Mouse (Mus musculus): ENCODE measurements around the gene Gpsm3. TPM values are rescaled to one million over a fixed set of nuclear protein-coding genes. Genes with fewer than 3 reads are reported as not detected.
A peak's percentile ranks its signal among the peaks of the same experiment; 100 is the strongest.

Gpsm3 gene
- polyA plus RNA-seq, 1 experiment from 2014 or later = 28.5 TPM

GRCm38 (mm10) chr17:34629221-34629751 is 39.7 kb downstream of the Gpsm3 start, which contains the start of gene Prrt1:
TSS of gene Prrt1 (plus strand) at chr17:34629533.
- Histone ChIP-seq H3K27ac (peak within 1 kb of the TSS; percentile 96), H3K9ac (ENCODE audit: low read depth, low read length) (peak within 1 kb of the TSS; percentile 74), H3K9me3 (replicated peaks; ENCODE audit: low read length) (no peaks in the 10 kb centered on the region), H3K4me3 (replicated peaks; ENCODE audit: low read depth, low read length) (peak within 1 kb of the TSS; percentile 67), H3K4me1 (replicated peaks; ENCODE audit: insufficient read depth, low read length) (peaks cover 43% of the 10 kb centered on the region), H3K4me2 (ENCODE audit: low read length) (peak within 1 kb of the TSS; percentile 89), H3K36me3 (ENCODE audit: insufficient read depth, low read length) (no peaks in the 10 kb centered on the region), H3K27me3 (ENCODE audit: insufficient read depth, low read length) (0 out of 2 replicates have a peak, but pooled peaks cover 9% of the 10 kb centered on the region)
- ATAC-seq (replicated peaks; ENCODE audit: low FRiP score, low read depth) = no peak
- no peak for DNase-seq (ENCODE audit: low spot score)
- WGBS = 6% methylated on average over 16 of the region's 16 CpGs
- TF ChIP-seq CTCF (IDR thresholded peaks at IDR 0.05; ENCODE audit: low read depth) = no peak

GRCm38 (mm10) chr17:34629796-34630603 is 40.4 kb downstream of the Gpsm3 start:
- Histone ChIP-seq H3K4me2 (ENCODE audit: low read length) (peak overlapping the region; percentile 89), H3K9ac (ENCODE audit: low read depth, low read length) (no peak overlapping the region; the same call in 1 of the 2 replicates), H3K4me1 (replicated peaks; ENCODE audit: insufficient read depth, low read length) (peaks cover 43% of the 10 kb centered on the region), H3K4me3 (replicated peaks; ENCODE audit: low read depth, low read length) (0 out of 2 replicates have a peak overlapping the region, but pooled peaks have one; percentile 9), H3K27ac (no peak overlapping the region), H3K36me3 (ENCODE audit: insufficient read depth, low read length) (no peaks in the 10 kb centered on the region), H3K9me3 (replicated peaks; ENCODE audit: low read length) (no peaks in the 10 kb centered on the region), H3K27me3 (ENCODE audit: insufficient read depth, low read length) (0 out of 2 replicates have a peak, but pooled peaks cover 9% of the 10 kb centered on the region)
- DNase-seq (ENCODE audit: low spot score) (no peak), ATAC-seq (replicated peaks; ENCODE audit: low FRiP score, low read depth) (no peak)
- WGBS = 33% methylated on average over 12 of the region's 12 CpGs
- no peak for TF ChIP-seq CTCF (IDR thresholded peaks at IDR 0.05; ENCODE audit: low read depth)

DNA sequence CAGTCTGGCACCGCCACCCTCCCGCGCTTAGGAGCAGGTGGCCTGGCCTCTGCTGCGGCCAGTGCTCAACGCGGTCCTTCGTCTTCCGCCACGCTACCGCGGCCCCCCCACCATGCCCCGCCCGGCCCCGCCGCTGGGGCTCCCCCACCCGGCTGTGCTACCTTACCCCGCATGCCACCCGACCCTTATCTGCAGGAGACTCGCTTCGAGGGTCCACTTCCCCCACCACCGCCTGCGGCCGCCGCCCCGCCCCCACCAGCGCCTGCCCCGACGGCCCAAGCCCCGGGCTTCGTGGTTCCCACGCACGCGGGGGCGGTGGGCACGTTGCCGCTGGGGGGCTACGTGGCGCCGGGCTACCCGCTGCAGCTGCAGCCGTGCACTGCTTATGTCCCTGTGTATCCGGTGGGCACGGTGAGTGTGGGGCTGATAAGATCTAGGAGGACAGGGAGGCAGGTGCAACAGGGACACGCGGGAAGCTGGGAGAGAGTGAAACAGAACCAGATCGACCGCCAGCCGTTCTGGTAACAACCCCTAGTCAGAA is 41.2 kb downstream of the Gpsm3 start:
- Histone ChIP-seq H3K4me1 (replicated peaks; ENCODE audit: insufficient read depth, low read length) (peaks cover 43% of the 10 kb centered on the region), H3K27me3 (ENCODE audit: insufficient read depth, low read length) (0 out of 2 replicates have a peak, but pooled peaks cover 9% of the 10 kb centered on the region), H3K9me3 (replicated peaks; ENCODE audit: low read length) (no peaks in the 10 kb centered on the region), H3K4me2 (ENCODE audit: low read length) (peak overlapping the region; percentile 50), H3K27ac (no peak overlapping the region), H3K9ac (ENCODE audit: low read depth, low read length) (peak overlapping the region; percentile 31), H3K4me3 (replicated peaks; ENCODE audit: low read depth, low read length) (peak overlapping the region; percentile 23; the same call in 1 of the 2 replicates), H3K36me3 (ENCODE audit: insufficient read depth, low read length) (no peaks in the 10 kb centered on the region)
- ATAC-seq (replicated peaks; ENCODE audit: low FRiP score, low read depth) = no peak
- TF ChIP-seq CTCF (IDR thresholded peaks at IDR 0.05; ENCODE audit: low read depth) = no peak
- DNase-seq (ENCODE audit: low spot score) = no peak
- WGBS = 3% methylated on average over 47 of the region's 48 CpGs

DNA sequence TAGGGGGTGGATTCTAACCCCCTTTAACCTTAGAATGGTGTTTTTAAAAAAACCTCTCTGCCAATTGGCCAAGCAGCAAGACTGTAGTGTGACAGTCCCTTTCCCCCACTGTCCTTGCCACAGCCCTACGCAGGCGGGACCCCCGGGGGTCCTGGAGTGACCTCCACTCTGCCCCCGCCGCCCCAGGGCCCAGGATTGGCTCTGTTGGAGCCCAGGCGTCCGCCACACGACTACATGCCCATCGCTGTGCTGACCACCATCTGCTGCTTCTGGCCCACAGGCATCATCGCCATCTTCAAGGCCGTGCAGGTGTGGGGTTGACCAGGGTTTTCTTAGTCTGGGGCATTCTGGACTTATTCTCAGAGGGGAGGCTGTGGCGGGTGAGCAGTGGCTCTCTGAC is 42.0 kb downstream of the Gpsm3 start:
- H3K27me3 ChIP-seq (ENCODE audit: insufficient read depth, low read length) = 0 out of 2 replicates have a peak, but pooled peaks cover 9% of the 10 kb centered on the region

DNA sequence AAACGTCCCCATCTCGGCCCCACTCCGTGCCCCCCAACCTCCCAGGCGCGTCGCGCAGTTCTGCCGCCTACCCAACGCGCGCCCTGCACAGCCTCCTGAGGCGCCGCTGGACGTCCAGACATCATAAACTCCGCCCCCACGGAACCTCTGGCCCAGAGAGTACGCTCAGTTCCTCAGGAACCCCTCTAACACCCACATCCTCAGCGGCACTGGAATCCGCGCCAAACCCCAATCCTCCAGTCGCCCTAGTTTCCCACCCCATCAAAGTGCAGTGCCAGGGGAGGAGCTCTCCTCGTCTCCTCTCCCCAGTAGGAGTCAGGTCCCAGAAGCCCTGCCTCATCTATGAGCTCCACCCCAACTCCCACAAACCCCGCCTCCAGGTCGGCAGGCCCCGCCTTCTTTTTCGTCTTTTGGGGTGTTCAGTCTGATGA is 42.7 kb downstream of the Gpsm3 start:
- Histone ChIP-seq H3K27ac (no peak overlapping the region), H3K4me1 (replicated peaks; ENCODE audit: insufficient read depth, low read length) (peaks cover 37% of the 10 kb centered on the region), H3K9ac (ENCODE audit: low read depth, low read length) (peak overlapping the region; percentile 38; the same call in 1 of the 2 replicates), H3K36me3 (ENCODE audit: insufficient read depth, low read length) (no peaks in the 10 kb centered on the region), H3K27me3 (ENCODE audit: insufficient read depth, low read length) (0 out of 2 replicates have a peak, but pooled peaks cover 9% of the 10 kb centered on the region), H3K4me3 (replicated peaks; ENCODE audit: low read depth, low read length) (peak overlapping the region; percentile 26), H3K9me3 (replicated peaks; ENCODE audit: low read length) (no peaks in the 10 kb centered on the region), H3K4me2 (ENCODE audit: low read length) (peak overlapping the region; percentile 61)
- WGBS = 2% methylated on average over 26 of the region's 26 CpGs
- ATAC-seq (replicated peaks; ENCODE audit: low FRiP score, low read depth) (peak; percentile 38), DNase-seq (ENCODE audit: low spot score) (peak; percentile 78)
- TF ChIP-seq CTCF (IDR thresholded peaks at IDR 0.05; ENCODE audit: low read depth) = 0 out of 2 replicates have a peak, but pooled peaks have one; percentile 3

More for the DNA sequence above, 42.0 kb downstream of the Gpsm3 start:
- no peak for DNase-seq (ENCODE audit: low spot score)
- no peak for ATAC-seq (replicated peaks; ENCODE audit: low FRiP score, low read depth)
- peaks cover 37% of the 10 kb centered on the region for H3K4me1 ChIP-seq (replicated peaks; ENCODE audit: insufficient read depth, low read length)
- peak overlapping the region; percentile 38; the same call in 1 of the 2 replicates for H3K9ac ChIP-seq (ENCODE audit: low read depth, low read length)
- peak overlapping the region; percentile 26 for H3K4me3 ChIP-seq (replicated peaks; ENCODE audit: low read depth, low read length)
- peak overlapping the region; percentile 61 for H3K4me2 ChIP-seq (ENCODE audit: low read length)
- no peaks in the 10 kb centered on the region for H3K9me3 ChIP-seq (replicated peaks; ENCODE audit: low read length)
- H3K27ac ChIP-seq = no peak overlapping the region
- no peak for TF ChIP-seq CTCF (IDR thresholded peaks at IDR 0.05; ENCODE audit: low read depth)
- WGBS = 12% methylated on average over 12 of the region's 12 CpGs
- no peaks in the 10 kb centered on the region for H3K36me3 ChIP-seq (ENCODE audit: insufficient read depth, low read length)

GRCm38 (mm10) chr17:34635671-34636070 is 46.1 kb downstream of the Gpsm3 start:
- no peak for DNase-seq (ENCODE audit: low spot score)
- Histone ChIP-seq H3K27ac (no peak overlapping the region), H3K36me3 (ENCODE audit: insufficient read depth, low read length) (no peaks in the 10 kb centered on the region), H3K9ac (ENCODE audit: low read depth, low read length) (no peak overlapping the region), H3K9me3 (replicated peaks; ENCODE audit: low read length) (no peaks in the 10 kb centered on the region), H3K4me2 (ENCODE audit: low read length) (no peak overlapping the region), H3K27me3 (ENCODE audit: insufficient read depth, low read length) (0 out of 2 replicates have a peak, but pooled peaks cover 6% of the 10 kb centered on the region), H3K4me3 (replicated peaks; ENCODE audit: low read depth, low read length) (no peak overlapping the region), H3K4me1 (replicated peaks; ENCODE audit: insufficient read depth, low read length) (peaks cover 19% of the 10 kb centered on the region)
- TF ChIP-seq CTCF (IDR thresholded peaks at IDR 0.05; ENCODE audit: low read depth) = no peak
- 68% methylated on average over 2 of the region's 2 CpGs for WGBS
- ATAC-seq (replicated peaks; ENCODE audit: low FRiP score, low read depth) = no peak
